Mouse (Mus musculus): Measurements from ENCODE around the gene Msi2. TPM values are rescaled to one million over a fixed set of nuclear protein-coding genes. Genes with fewer than 3 reads are reported as not detected.

Gene Msi2
- polyA plus RNA-seq, 1 experiment, result 69.3 TPM

- TF ChIP-seq POLR2A (IDR thresholded peaks at IDR 0.05; ENCODE audit: control insufficient read depth, low read depth, low read length) (no peak), CTCF (IDR thresholded peaks at IDR 0.05; ENCODE audit: control insufficient read depth, insufficient read depth, insufficient replicate concordance, low read depth, low read length) (peak; percentile 12; the same call in 1 of the 2 replicates)
- H3K27ac ChIP-seq (ENCODE audit: control insufficient read depth, insufficient read depth, low read depth, low read length), result no peak overlapping the region
- H3K4me1 ChIP-seq (ENCODE audit: control insufficient read depth, insufficient read depth, low read length), result peaks cover 4% of the 10 kb centered on the region; the same call in 1 of the 2 replicates
- H3K4me3 ChIP-seq (ENCODE audit: control insufficient read depth, low read depth, low read length), result no peak overlapping the region
- no peaks in the 10 kb centered on the region for H3K36me3 ChIP-seq (ENCODE audit: control insufficient read depth, insufficient read depth, low read length)
- no peaks in the 10 kb centered on the region for H3K27me3 ChIP-seq (ENCODE audit: control insufficient read depth, insufficient read depth, low read length)
These were observed 410.4 kb downstream of the Msi2 start for GRCm38 (mm10) chr11:88307616-88308543.

- Histone ChIP-seq H3K36me3 (ENCODE audit: control insufficient read depth, insufficient read depth, low read length) (no peaks in the 10 kb centered on the region), H3K4me3 (ENCODE audit: control insufficient read depth, low read depth, low read length) (no peak overlapping the region), H3K4me1 (ENCODE audit: control insufficient read depth, insufficient read depth, low read length) (peaks cover 4% of the 10 kb centered on the region; the same call in 1 of the 2 replicates), H3K27me3 (ENCODE audit: control insufficient read depth, insufficient read depth, low read length) (no peaks in the 10 kb centered on the region), H3K27ac (ENCODE audit: control insufficient read depth, insufficient read depth, low read depth, low read length) (no peak overlapping the region)
- TF ChIP-seq POLR2A (IDR thresholded peaks at IDR 0.05; ENCODE audit: control insufficient read depth, low read depth, low read length) (no peak), CTCF (IDR thresholded peaks at IDR 0.05; ENCODE audit: control insufficient read depth, insufficient read depth, insufficient replicate concordance, low read depth, low read length) (no peak)
These were observed 412.6 kb downstream of the Msi2 start for GRCm38 (mm10) chr11:88305759-88306158.

DNA sequence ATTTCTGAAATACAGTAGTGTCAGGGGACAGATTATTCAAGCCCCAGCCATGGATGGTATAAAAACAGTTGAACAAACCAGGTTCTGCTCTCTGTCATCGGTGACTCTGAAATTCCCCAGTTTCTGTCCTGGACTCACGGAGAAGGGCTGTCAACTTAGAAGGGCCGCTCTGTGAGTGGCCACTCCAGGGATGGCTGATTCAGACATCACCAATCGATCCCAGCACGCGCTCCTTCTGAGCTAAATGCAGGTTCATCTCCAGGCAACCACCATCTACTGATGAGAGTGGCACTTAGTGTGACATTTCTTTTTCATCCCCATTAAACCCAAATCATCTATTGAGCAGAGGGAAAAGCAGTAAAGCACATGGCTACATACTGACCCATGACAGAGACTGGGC, 416.7 kb downstream of the Msi2 start:
- H3K4me3 ChIP-seq (ENCODE audit: control insufficient read depth, low read depth, low read length), result no peak overlapping the region
- H3K4me1 ChIP-seq (ENCODE audit: control insufficient read depth, insufficient read depth, low read length), result no peaks in the 10 kb centered on the region
- no peak overlapping the region for H3K27ac ChIP-seq (ENCODE audit: control insufficient read depth, insufficient read depth, low read depth, low read length)
- H3K36me3 ChIP-seq (ENCODE audit: control insufficient read depth, insufficient read depth, low read length), result no peaks in the 10 kb centered on the region
- TF ChIP-seq CTCF (IDR thresholded peaks at IDR 0.05; ENCODE audit: control insufficient read depth, insufficient read depth, insufficient replicate concordance, low read depth, low read length) (no peak), POLR2A (IDR thresholded peaks at IDR 0.05; ENCODE audit: control insufficient read depth, low read depth, low read length) (no peak)
- H3K27me3 ChIP-seq (ENCODE audit: control insufficient read depth, insufficient read depth, low read length), result no peaks in the 10 kb centered on the region

DNA sequence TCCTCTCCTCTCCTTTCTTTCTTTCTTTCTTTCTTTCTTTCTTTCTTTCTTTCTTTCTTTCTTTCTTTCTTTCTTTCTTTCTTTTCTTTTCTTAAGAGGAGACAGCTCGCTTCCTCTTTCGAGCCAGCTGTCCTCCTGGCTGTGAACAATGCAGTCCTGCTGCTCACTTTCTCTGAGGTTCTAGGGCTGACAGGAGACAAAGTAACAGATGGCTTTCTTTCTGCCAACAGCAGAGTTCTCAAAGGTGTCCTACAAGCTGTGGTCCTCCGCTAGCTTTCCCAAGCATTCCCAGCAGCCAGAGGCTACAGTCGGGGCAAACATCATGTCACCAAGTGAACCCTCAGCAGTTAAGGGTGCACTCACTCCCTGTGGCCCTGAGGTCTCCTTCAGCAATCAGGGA, 419.0 kb downstream of the Msi2 start:
- no peak overlapping the region for H3K4me3 ChIP-seq (ENCODE audit: control insufficient read depth, low read depth, low read length)
- no peaks in the 10 kb centered on the region for H3K36me3 ChIP-seq (ENCODE audit: control insufficient read depth, insufficient read depth, low read length)
- no peaks in the 10 kb centered on the region for H3K27me3 ChIP-seq (ENCODE audit: control insufficient read depth, insufficient read depth, low read length)
- no peak overlapping the region for H3K27ac ChIP-seq (ENCODE audit: control insufficient read depth, insufficient read depth, low read depth, low read length)
- TF ChIP-seq POLR2A (IDR thresholded peaks at IDR 0.05; ENCODE audit: control insufficient read depth, low read depth, low read length), result no peak
- no peak for TF ChIP-seq CTCF (IDR thresholded peaks at IDR 0.05; ENCODE audit: control insufficient read depth, insufficient read depth, insufficient replicate concordance, low read depth, low read length)
- 0 out of 2 replicates have a peak, but pooled peaks cover under 1% of the 10 kb centered on the region for H3K4me1 ChIP-seq (ENCODE audit: control insufficient read depth, insufficient read depth, low read length)

- no peaks in the 10 kb centered on the region for H3K27me3 ChIP-seq (ENCODE audit: control insufficient read depth, insufficient read depth, low read length)
- TF ChIP-seq POLR2A (IDR thresholded peaks at IDR 0.05; ENCODE audit: control insufficient read depth, low read depth, low read length) (no peak), CTCF (IDR thresholded peaks at IDR 0.05; ENCODE audit: control insufficient read depth, insufficient read depth, insufficient replicate concordance, low read depth, low read length) (no peak)
- no peaks in the 10 kb centered on the region for H3K36me3 ChIP-seq (ENCODE audit: control insufficient read depth, insufficient read depth, low read length)
- H3K4me3 ChIP-seq (ENCODE audit: control insufficient read depth, low read depth, low read length), result no peak overlapping the region
- H3K4me1 ChIP-seq (ENCODE audit: control insufficient read depth, insufficient read depth, low read length), result peaks cover 4% of the 10 kb centered on the region; the same call in 1 of the 2 replicates
- no peak overlapping the region for H3K27ac ChIP-seq (ENCODE audit: control insufficient read depth, insufficient read depth, low read depth, low read length)
These were observed 420.8 kb downstream of the Msi2 start for GRCm38 (mm10) chr11:88297526-88297925.

GRCm38 (mm10) chr11:88295298-88295697, 423.0 kb downstream of the Msi2 start:
- no peaks in the 10 kb centered on the region for H3K27me3 ChIP-seq (ENCODE audit: control insufficient read depth, insufficient read depth, low read length)
- H3K36me3 ChIP-seq (ENCODE audit: control insufficient read depth, insufficient read depth, low read length), result no peaks in the 10 kb centered on the region
- peaks cover 4% of the 10 kb centered on the region; the same call in 1 of the 2 replicates for H3K4me1 ChIP-seq (ENCODE audit: control insufficient read depth, insufficient read depth, low read length)
- H3K27ac ChIP-seq (ENCODE audit: control insufficient read depth, insufficient read depth, low read depth, low read length), result no peak overlapping the region
- no peak for TF ChIP-seq CTCF (IDR thresholded peaks at IDR 0.05; ENCODE audit: control insufficient read depth, insufficient read depth, insufficient replicate concordance, low read depth, low read length)
- no peak for TF ChIP-seq POLR2A (IDR thresholded peaks at IDR 0.05; ENCODE audit: control insufficient read depth, low read depth, low read length)
- peak overlapping the region; percentile 83 for H3K4me3 ChIP-seq (ENCODE audit: control insufficient read depth, low read depth, low read length)

DNA sequence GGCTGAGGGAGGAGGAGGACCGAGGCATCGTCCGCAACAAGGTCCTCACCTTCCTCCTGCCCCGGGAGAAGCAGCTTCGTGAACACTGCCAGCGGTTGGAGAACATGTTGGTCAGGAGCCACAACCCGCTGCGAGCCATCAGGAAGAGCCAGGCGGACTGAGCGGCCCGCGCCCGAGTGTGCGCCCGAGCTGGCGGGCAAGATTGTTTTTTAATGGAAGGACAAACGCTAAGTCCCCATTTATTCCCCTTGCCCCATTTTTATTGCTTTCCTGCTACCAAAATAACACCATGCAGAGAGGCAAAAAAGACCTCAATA, 424.0 kb downstream of the Msi2 start:
- H3K4me1 ChIP-seq (ENCODE audit: control insufficient read depth, insufficient read depth, low read length), result peaks cover 4% of the 10 kb centered on the region; the same call in 1 of the 2 replicates
- TF ChIP-seq POLR2A (IDR thresholded peaks at IDR 0.05; ENCODE audit: control insufficient read depth, low read depth, low read length) (no peak; the same call in 1 of the 2 replicates), CTCF (IDR thresholded peaks at IDR 0.05; ENCODE audit: control insufficient read depth, insufficient read depth, insufficient replicate concordance, low read depth, low read length) (no peak)
- peak overlapping the region; percentile 83 for H3K4me3 ChIP-seq (ENCODE audit: control insufficient read depth, low read depth, low read length)
- H3K36me3 ChIP-seq (ENCODE audit: control insufficient read depth, insufficient read depth, low read length), result no peaks in the 10 kb centered on the region
- H3K27ac ChIP-seq (ENCODE audit: control insufficient read depth, insufficient read depth, low read depth, low read length), result peak overlapping the region; percentile 45
- H3K27me3 ChIP-seq (ENCODE audit: control insufficient read depth, insufficient read depth, low read length), result no peaks in the 10 kb centered on the region
